Mouse (Mus musculus) brown adipose tissue, adult 24 weeks (tissue): Measurements from ENCODE around the gene Zfp931. TPM values are rescaled to one million over a fixed set of nuclear protein-coding genes. Genes with fewer than 3 reads are reported as not detected.
"Not testable (repeated sequence)": the region's sequence is repeated elsewhere in the genome, so short reads cannot be mapped to it uniquely, and the experiment has no call there.

Experiments
- H3K27ac ChIP-seq: fragments of 200-500 bp; replicated peaks from 2 replicates; pipeline ENCODE4 v1.5.1; 2012; ENCODE audit warnings: low read depth, mild to moderate bottlenecking, low read length
- H3K4me1 ChIP-seq: fragments of 200-500 bp; 2 replicates; pipeline ENCODE4 v1.6.1; 2012; ENCODE audit warnings: low read length, mixed read lengths; ENCODE audit not compliant: control insufficient read depth, insufficient read depth, insufficient read length
- H3K4me3 ChIP-seq: fragments of 200-500 bp; 2 replicates; pipeline ENCODE4 v1.5.1; 2012; ENCODE audit warnings: low read depth, mild to moderate bottlenecking, low read length, moderate library complexity; ENCODE audit not compliant: insufficient read depth
- polyA plus RNA-seq: library from polyadenylated mRNA; stranded (reverse); fragments of >200 nt; gene quantifications from 2 replicates; pipeline ENCODE4 v1.2.4, GENCODE M21; 2012; ENCODE audit not compliant: missing spikeins, insufficient read depth, insufficient read length

The Zfp931 gene
- polyA plus RNA-seq = 40.2 and 40.6 TPM in 2 replicates

GRCm38 (mm10) chr2:178078166-178078717 is at the start of gene Zfp931:
Gene Zfp931, minus strand, starts transcription at chr2:178078476.
- not testable (repeated sequence) for H3K27ac ChIP-seq, H3K4me1 ChIP-seq
- peak within 1 kb of the TSS; percentile 66 for H3K4me3 ChIP-seq

- Histone ChIP-seq H3K4me1 (no peaks in the 10 kb centered on the region), H3K27ac (no peak overlapping the region), H3K4me3 (no peak overlapping the region)
These were observed 48.0 kb upstream of the Zfp931 start for GRCm38 (mm10) chr2:178126041-178126820.

- Histone ChIP-seq H3K4me3 (no peak overlapping the region), H3K27ac (no peak overlapping the region), H3K4me1 (no peaks in the 10 kb centered on the region)
These were observed 47.2 kb upstream of the Zfp931 start for GRCm38 (mm10) chr2:178125427-178125826.

GRCm38 (mm10) chr2:178123466-178123865 is 45.2 kb upstream of the Zfp931 start:
- no peak overlapping the region for H3K27ac ChIP-seq
- no peak overlapping the region for H3K4me3 ChIP-seq

DNA sequence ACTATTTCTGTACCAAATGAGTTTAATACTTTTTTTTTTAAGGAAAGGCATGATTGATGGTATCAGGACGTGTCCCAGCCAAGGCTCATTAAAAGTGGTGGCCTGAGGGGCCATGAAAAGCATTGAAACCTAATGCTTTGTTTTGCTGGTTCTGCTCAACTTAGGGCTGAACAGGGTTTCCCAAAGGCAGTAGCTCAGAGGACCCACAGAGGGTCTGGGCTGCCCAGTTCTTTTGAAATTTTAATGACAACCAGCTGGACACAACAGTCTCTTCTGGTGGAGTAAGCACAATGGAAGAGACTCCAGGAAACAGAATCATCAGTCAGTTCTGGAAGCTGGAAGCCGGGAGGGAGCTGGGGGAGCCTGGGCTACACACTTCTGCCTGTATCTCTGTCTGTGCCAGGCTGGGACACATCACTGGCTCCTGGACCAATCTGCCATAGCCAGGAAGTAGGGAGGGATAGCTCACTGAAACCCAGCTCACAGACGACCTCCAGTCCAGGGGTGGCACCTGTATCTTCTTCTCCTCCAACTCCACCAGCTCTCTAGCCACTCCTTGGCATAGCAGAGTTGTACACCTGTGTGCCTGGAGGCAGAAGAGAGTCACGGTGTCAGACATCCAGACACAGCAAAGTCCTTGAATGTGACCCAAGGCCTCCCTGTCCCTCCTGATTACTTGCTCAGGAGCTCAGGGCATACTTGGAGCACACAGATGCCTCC is 43.8 kb upstream of the Zfp931 start:
- Histone ChIP-seq H3K4me3 (no peak overlapping the region), H3K27ac (no peak overlapping the region), H3K4me1 (no peaks in the 10 kb centered on the region)

More at GRCm38 (mm10) chr2:178123466-178123865, 45.2 kb upstream of the Zfp931 start:
- H3K4me1 ChIP-seq = no peaks in the 10 kb centered on the region

DNA sequence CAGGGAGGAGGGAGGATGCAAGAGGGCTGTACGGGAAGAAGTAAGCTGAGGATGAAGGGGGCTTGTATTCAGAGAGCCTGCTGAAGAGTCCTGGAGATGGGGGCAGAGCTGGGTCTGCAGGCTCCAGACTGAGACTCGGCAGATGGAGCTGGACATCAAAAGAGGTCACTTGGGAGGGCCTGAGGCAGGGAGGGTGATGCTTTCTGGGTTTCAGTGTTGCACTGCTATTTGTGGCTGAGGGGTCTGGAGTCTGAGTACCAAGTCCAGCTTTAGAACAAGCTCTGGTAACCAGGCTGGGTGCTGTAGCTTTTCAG is 43.1 kb upstream of the Zfp931 start:
- Histone ChIP-seq H3K4me3 (no peak overlapping the region), H3K27ac (no peak overlapping the region), H3K4me1 (no peaks in the 10 kb centered on the region)

DNA sequence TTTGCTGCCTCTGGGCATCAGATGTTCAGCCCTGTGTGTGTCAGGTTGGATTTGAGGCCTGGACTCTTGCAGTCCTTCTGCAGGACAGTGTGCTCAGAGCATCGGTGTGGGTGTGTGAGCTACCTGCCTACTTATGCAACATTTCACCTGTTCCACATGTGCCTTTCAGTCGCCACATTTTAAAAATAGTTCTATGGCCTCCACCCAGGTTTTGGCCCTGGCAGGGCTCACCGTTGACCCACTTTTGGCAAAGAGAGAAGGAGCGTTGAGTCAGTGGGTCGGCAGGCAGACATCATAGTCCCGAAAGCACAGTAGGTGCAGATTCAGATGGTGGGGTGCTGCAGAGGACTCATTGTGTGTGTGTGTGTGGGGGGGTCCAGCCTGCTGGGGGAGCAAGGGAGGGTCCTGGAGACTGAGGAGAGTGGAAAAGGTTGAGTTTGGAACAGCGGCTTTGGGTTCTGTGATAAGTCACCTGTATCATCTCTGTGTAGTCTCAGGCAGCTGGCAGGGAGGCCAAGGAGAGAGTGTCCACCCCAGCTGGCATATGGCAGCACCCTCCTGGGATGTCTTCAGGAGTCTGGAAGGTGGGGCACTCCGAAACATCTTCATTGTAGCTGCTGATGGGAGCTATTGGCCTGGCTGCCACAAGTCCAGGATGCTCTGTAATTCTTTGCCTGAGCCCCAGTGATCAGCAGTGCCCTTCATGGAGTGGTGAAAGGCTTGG is 42.5 kb upstream of the Zfp931 start:
- Histone ChIP-seq H3K4me3 (no peak overlapping the region), H3K4me1 (no peaks in the 10 kb centered on the region), H3K27ac (no peak overlapping the region)

- Histone ChIP-seq H3K27ac (no peak overlapping the region), H3K4me1 (no peaks in the 10 kb centered on the region), H3K4me3 (no peak overlapping the region)
These were observed 42.0 kb upstream of the Zfp931 start for GRCm38 (mm10) chr2:178120356-178120645.

DNA sequence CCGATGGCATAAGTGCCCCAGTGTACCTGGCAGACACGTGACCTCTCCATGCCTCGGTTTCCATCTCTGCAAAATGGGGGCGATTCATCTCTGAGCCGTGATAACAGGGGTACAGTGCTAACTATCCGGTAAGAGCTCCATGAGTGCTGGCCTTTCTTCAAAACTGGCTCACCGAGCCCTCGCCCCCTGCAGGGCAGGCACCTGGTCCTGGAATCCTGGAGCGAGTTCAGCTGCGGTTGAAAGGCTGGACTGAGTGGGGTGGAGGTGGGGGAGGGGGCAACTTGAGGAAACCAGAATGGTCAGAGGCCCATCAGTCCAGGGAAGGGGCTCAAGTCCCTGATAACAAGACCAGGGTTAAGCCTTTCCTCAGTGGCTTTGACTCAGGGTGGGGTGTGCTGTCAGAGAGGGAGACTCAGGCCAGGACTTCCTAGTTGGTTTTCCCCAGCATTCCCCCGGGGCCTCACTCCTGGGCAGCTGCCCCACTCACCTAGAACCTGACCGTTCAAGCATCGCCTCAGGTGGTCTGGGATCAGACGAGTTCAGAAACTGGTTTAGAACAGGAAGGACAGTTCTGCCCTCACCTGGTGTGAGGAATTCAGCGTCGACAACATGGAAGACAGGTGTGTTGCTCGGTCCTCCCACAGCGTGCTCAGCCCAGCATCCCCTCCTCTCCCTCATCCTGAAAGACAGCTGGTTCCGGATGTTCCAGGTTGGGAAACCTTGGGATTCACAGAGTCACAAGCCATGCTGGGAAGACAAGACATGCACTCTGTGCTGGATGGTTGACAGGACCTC is 41.5 kb upstream of the Zfp931 start:
- no peak overlapping the region for H3K27ac ChIP-seq
- no peak overlapping the region for H3K4me3 ChIP-seq
- no peaks in the 10 kb centered on the region for H3K4me1 ChIP-seq

DNA sequence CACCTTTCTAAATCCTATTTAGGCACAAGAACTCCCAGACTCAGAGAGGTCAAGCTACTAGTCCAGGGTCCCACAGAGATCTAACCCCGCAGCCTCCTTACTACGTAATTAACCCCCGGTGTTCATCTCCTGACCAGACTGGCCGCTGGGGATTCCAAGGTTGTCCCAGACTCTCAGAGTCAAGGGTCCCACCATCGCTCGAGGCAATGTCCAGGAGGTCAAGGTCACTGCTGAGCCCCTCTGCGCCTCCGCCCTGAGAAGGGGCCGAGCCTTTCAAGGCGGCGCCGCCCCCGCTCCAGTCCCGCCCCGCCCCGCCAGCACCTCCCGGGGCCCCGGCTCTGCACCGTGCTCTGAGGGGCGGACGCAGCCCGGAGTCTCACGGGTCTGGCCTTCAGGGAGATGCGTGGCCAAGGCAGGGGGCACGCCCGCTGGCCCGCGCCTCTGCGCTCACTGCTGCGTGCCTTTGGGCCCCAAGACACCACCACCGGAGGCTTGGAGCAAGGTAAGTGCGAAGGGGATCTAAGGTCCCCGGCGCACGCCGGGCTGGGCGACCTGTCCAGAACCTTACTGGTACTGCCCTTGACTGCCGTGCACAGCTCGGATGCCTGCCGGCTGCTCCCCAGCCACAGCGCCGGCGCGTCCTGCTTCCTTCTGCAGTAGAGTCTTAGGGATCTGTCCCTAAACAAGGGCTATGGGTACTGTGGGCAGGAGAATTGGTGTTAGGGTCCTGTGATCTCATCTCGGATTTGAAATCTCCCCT is 40.7 kb upstream of the Zfp931 start, which contains the start of gene Phactr3:
Phactr3 (plus strand) TSS at position 175 of the 760 bp plus-strand sequence.
- H3K27ac ChIP-seq = no peak within 1 kb of the TSS
- H3K4me3 ChIP-seq = no peak within 1 kb of the TSS
- no peaks in the 10 kb centered on the region for H3K4me1 ChIP-seq

GRCm38 (mm10) chr2:178117946-178118345 is 39.7 kb upstream of the Zfp931 start:
- no peaks in the 10 kb centered on the region for H3K4me1 ChIP-seq
- no peak overlapping the region for H3K4me3 ChIP-seq
- H3K27ac ChIP-seq = no peak overlapping the region

DNA sequence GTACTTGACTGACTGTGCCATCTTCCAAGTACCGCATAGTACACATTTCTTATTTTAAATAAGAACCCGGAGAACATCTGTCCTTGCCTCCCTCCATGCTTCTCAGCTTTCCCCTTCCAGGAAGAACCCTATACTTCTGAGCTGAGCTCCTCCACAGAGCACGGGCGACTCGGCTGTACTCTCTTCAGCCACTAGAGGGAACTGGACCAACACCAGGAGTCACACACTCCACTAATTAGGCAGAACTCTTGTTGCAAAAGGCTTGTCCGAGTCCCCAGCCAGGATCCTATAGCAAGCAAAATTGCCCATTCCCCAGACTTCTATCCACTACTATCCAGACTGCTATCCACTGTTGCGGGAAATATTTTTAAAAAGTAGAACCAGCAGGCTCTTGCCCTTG is 23.7 kb upstream of the Zfp931 start:
- Histone ChIP-seq H3K4me3 (no peak overlapping the region), H3K27ac (no peak overlapping the region), H3K4me1 (no peaks in the 10 kb centered on the region)

DNA sequence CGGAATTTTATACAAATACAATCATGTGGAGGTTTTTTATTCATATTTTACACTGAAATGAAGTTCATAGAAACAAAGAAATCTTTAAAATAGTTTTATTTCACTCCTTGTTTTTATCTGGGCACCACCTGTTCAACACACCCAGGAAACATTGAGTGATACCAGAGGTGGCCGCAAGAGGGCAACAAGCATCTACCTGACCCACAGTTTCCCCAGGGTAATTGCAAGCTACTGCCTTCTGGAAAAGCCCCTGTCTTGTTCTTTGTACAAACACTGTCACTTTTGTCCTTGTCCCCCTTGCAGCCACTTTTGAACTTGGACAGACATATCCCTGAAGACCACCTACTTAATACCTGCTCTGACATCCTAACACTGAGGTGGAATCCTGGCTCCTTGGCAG is 19.7 kb upstream of the Zfp931 start:
- no peak overlapping the region for H3K4me3 ChIP-seq
- H3K4me1 ChIP-seq = no peaks in the 10 kb centered on the region
- no peak overlapping the region for H3K27ac ChIP-seq

DNA sequence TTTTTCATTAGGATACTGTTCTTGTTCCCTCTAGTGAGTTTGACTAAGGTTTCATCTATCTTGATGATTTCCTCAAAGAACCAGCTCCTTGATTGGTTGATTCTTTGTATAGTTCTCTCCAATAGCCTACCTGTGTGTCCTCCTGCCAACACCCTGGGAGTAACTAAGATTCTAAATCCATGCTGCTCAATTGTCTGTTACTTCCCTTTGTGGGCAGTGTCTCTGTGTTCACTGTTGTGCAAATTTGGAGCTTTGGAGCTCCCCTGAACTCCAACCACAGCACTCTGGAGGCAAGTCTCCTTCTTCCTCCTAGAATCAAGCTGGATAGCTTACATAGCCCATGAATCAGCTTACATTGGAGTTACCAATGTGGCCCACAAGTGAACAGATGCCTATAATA is 11.3 kb upstream of the Zfp931 start:
- no peak overlapping the region for H3K4me3 ChIP-seq
- no peak overlapping the region for H3K27ac ChIP-seq
- H3K4me1 ChIP-seq = no peaks in the 10 kb centered on the region
